Mouse (Mus musculus): Measurements from ENCODE around the gene Cdkal1. TPM values are rescaled to one million over a fixed set of nuclear protein-coding genes. Genes with fewer than 3 reads are reported as not detected.

Cdkal1 gene
- polyA plus RNA-seq, 1 experiment from 2014 or later, result 33.9 TPM

DNA sequence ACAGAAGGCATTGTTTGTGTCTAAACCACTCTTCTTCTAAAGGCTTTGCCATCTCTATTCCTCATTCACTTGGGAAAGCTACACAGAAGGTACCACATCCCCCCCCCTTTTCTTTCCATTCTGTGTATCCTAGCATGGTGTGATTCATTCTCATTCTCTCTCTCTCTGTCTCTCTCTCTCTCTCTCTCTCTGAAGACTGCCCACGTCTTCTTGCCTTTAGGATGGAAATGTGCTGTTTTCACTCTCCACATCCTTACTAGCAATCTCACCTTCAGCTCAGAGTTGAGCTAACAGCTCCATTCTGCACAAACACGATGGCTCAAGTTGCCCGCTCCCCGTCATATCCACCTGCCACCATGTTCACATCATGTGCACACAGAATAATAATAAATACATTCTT, 675.6 kb downstream of the Cdkal1 start:
- no peak overlapping the region for H3K9ac ChIP-seq (ENCODE audit: low read length)
- H3K4me2 ChIP-seq (ENCODE audit: low read length), result no peak overlapping the region
- ATAC-seq (replicated peaks; ENCODE audit: low FRiP score, low TSS enrichment, low read depth) (no peak), DNase-seq (ENCODE audit: low spot score) (no peak)
- no peaks in the 10 kb centered on the region for H3K36me3 ChIP-seq (ENCODE audit: control insufficient read depth, insufficient read depth, low read length)
- 0 out of 2 replicates have a peak, but pooled peaks cover 7% of the 10 kb centered on the region for H3K4me1 ChIP-seq (replicated peaks; ENCODE audit: control insufficient read depth, insufficient read depth, low read length)
- H3K9me3 ChIP-seq (ENCODE audit: control insufficient read depth, low read length), result no peaks in the 10 kb centered on the region
- H3K4me3 ChIP-seq (ENCODE audit: low read depth, low read length), result no peak overlapping the region
- H3K27me3 ChIP-seq (replicated peaks; ENCODE audit: control insufficient read depth, insufficient read depth, low read length), result no peaks in the 10 kb centered on the region
- no peak overlapping the region for H3K27ac ChIP-seq (ENCODE audit: low read depth)
- WGBS, result 90% methylated on average over 4 of the region's 4 CpGs

- 0 out of 2 replicates have a peak, but pooled peaks cover 7% of the 10 kb centered on the region for H3K4me1 ChIP-seq (replicated peaks; ENCODE audit: control insufficient read depth, insufficient read depth, low read length)
- no peak overlapping the region for H3K4me3 ChIP-seq (ENCODE audit: low read depth, low read length)
- H3K27me3 ChIP-seq (replicated peaks; ENCODE audit: control insufficient read depth, insufficient read depth, low read length), result no peaks in the 10 kb centered on the region
- no peaks in the 10 kb centered on the region for H3K9me3 ChIP-seq (ENCODE audit: control insufficient read depth, low read length)
- H3K9ac ChIP-seq (ENCODE audit: low read length), result no peak overlapping the region
- no peak overlapping the region for H3K27ac ChIP-seq (ENCODE audit: low read depth)
- WGBS, result 89% methylated on average over 4 of the region's 4 CpGs
- ATAC-seq (replicated peaks; ENCODE audit: low FRiP score, low TSS enrichment, low read depth) (no peak), DNase-seq (ENCODE audit: low spot score) (no peak)
- H3K4me2 ChIP-seq (ENCODE audit: low read length), result no peak overlapping the region
- no peaks in the 10 kb centered on the region for H3K36me3 ChIP-seq (ENCODE audit: control insufficient read depth, insufficient read depth, low read length)
Measured at GRCm38 (mm10) chr13:29179260-29179659, 676.2 kb downstream of the Cdkal1 start.

- Histone ChIP-seq H3K9me3 (ENCODE audit: control insufficient read depth, low read length) (no peaks in the 10 kb centered on the region), H3K4me1 (replicated peaks; ENCODE audit: control insufficient read depth, insufficient read depth, low read length) (0 out of 2 replicates have a peak, but pooled peaks cover 7% of the 10 kb centered on the region), H3K4me2 (ENCODE audit: low read length) (no peak overlapping the region), H3K4me3 (ENCODE audit: low read depth, low read length) (no peak overlapping the region), H3K9ac (ENCODE audit: low read length) (no peak overlapping the region), H3K36me3 (ENCODE audit: control insufficient read depth, insufficient read depth, low read length) (no peaks in the 10 kb centered on the region), H3K27me3 (replicated peaks; ENCODE audit: control insufficient read depth, insufficient read depth, low read length) (no peaks in the 10 kb centered on the region), H3K27ac (ENCODE audit: low read depth) (no peak overlapping the region)
- DNase-seq (ENCODE audit: low spot score) (no peak), ATAC-seq (replicated peaks; ENCODE audit: low FRiP score, low TSS enrichment, low read depth) (no peak)
- WGBS, result 36% methylated on average over 5 of the region's 5 CpGs
Measured at GRCm38 (mm10) chr13:29177889-29178486, 677.5 kb downstream of the Cdkal1 start.

- Histone ChIP-seq H3K4me2 (ENCODE audit: low read length) (no peak overlapping the region), H3K9ac (ENCODE audit: low read length) (no peak overlapping the region), H3K9me3 (ENCODE audit: control insufficient read depth, low read length) (no peaks in the 10 kb centered on the region), H3K4me3 (ENCODE audit: low read depth, low read length) (no peak overlapping the region), H3K27me3 (replicated peaks; ENCODE audit: control insufficient read depth, insufficient read depth, low read length) (no peaks in the 10 kb centered on the region), H3K27ac (ENCODE audit: low read depth) (no peak overlapping the region), H3K36me3 (ENCODE audit: control insufficient read depth, insufficient read depth, low read length) (no peaks in the 10 kb centered on the region), H3K4me1 (replicated peaks; ENCODE audit: control insufficient read depth, insufficient read depth, low read length) (no peaks in the 10 kb centered on the region)
- DNase-seq (ENCODE audit: low spot score) (no peak), ATAC-seq (replicated peaks; ENCODE audit: low FRiP score, low TSS enrichment, low read depth) (no peak)
- 26% methylated on average over 1 of the region's 1 CpGs for WGBS
Measured at GRCm38 (mm10) chr13:29169356-29169755, 686.1 kb downstream of the Cdkal1 start.

DNA sequence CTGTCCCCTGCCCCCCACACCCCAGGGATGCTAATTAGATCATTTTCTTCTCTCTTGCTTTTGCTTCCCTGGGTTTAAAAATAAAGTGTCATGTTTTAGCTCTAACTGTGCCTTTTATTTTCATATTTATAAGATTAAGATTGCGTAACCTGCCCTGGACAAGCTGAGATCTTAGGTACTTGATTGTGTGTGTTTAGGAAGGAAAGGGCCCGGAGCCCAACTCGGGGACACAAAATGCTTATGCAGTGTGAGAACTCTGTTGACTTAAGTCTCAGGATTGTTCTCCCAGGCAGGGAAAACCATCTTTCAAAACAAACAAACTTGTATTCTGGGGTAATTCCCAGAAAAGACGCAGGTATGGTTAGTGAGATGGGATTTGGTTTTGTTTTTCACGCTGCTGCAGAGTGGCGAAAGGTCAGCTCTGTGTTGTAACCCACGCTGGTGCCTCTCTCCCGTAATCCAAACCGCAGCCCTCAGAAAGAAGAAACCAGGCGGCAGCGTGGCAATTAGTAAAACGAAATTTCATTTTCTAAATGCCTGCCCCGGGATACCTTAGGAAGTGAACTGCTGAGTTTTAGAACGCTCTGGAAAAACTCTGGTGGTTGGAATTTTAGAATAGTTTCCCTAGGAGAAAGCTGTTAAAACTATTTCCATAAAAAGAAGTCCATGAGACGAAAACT, 690.5 kb downstream of the Cdkal1 start:
- Histone ChIP-seq H3K9me3 (ENCODE audit: control insufficient read depth, low read length) (no peaks in the 10 kb centered on the region), H3K27me3 (replicated peaks; ENCODE audit: control insufficient read depth, insufficient read depth, low read length) (no peaks in the 10 kb centered on the region), H3K4me3 (ENCODE audit: low read depth, low read length) (no peak overlapping the region), H3K27ac (ENCODE audit: low read depth) (no peak overlapping the region), H3K4me2 (ENCODE audit: low read length) (no peak overlapping the region), H3K4me1 (replicated peaks; ENCODE audit: control insufficient read depth, insufficient read depth, low read length) (no peaks in the 10 kb centered on the region), H3K9ac (ENCODE audit: low read length) (no peak overlapping the region), H3K36me3 (ENCODE audit: control insufficient read depth, insufficient read depth, low read length) (no peaks in the 10 kb centered on the region)
- DNase-seq (ENCODE audit: low spot score) (no peak), ATAC-seq (replicated peaks; ENCODE audit: low FRiP score, low TSS enrichment, low read depth) (no peak)
- WGBS, result 57% methylated on average over 15 of the region's 15 CpGs

DNA sequence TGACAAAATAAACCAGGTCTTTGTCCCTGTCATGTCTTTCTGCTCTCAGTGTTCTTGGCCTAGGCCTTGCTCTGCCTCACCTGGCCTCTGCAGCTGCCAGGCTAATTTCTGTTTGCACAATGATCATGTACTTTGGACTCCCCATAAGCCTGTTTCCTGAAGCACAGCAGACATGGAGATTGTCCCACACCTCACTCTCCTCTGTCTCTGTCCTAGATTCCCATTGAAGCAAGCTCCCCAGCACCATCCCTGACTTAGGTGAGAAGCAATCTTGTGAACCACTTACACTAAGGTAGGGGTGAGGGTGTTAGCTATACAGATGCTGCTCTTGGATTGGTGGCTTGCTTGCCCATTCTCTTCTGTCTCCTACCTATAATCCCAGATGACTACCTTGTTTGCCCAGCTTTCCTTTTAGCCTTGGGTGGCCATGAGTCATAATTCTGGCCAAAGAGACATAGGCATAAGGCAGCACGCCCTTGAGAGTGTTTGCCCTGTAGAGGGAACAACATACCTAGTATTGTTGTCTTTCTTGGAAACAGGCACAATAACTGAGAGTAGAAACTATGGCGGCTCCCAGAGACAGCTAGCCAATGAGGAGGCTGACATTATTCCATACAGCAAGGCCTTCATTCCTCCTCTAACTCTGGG, 692.5 kb downstream of the Cdkal1 start:
- DNase-seq (ENCODE audit: low spot score), result peak; percentile 52
- no peak overlapping the region for H3K9ac ChIP-seq (ENCODE audit: low read length)
- H3K9me3 ChIP-seq (ENCODE audit: control insufficient read depth, low read length), result no peaks in the 10 kb centered on the region
- H3K36me3 ChIP-seq (ENCODE audit: control insufficient read depth, insufficient read depth, low read length), result no peaks in the 10 kb centered on the region
- WGBS, result 85% methylated on average over 2 of the region's 2 CpGs
- ATAC-seq (replicated peaks; ENCODE audit: low FRiP score, low TSS enrichment, low read depth), result peak; percentile 76
- no peak overlapping the region for H3K27ac ChIP-seq (ENCODE audit: low read depth)
- H3K4me3 ChIP-seq (ENCODE audit: low read depth, low read length), result no peak overlapping the region
- no peaks in the 10 kb centered on the region for H3K4me1 ChIP-seq (replicated peaks; ENCODE audit: control insufficient read depth, insufficient read depth, low read length)
- H3K4me2 ChIP-seq (ENCODE audit: low read length), result no peak overlapping the region
- H3K27me3 ChIP-seq (replicated peaks; ENCODE audit: control insufficient read depth, insufficient read depth, low read length), result no peaks in the 10 kb centered on the region

DNA sequence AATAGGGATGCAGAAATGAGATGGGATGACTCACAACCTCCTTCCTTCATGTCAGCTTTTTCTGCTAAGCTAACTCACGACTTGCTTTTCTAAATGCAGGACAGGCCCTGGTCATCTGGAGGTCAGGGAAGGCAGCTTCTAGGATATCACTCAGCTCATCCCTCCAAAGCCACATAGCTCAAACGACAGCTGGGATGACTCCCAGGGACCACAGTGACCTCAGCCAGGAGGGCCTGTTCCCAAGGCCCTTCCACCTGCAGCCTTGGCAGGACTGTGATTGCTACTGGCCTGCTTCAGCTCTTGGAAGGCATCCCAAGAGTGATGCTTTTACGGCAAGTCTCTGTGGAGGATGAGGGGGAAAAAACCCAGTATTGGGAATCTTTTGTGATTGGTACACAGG, 693.0 kb downstream of the Cdkal1 start:
- no peak overlapping the region for H3K27ac ChIP-seq (ENCODE audit: low read depth)
- H3K4me1 ChIP-seq (replicated peaks; ENCODE audit: control insufficient read depth, insufficient read depth, low read length), result no peaks in the 10 kb centered on the region
- ATAC-seq (replicated peaks; ENCODE audit: low FRiP score, low TSS enrichment, low read depth) (no peak), DNase-seq (ENCODE audit: low spot score) (no peak)
- no peak overlapping the region for H3K9ac ChIP-seq (ENCODE audit: low read length)
- WGBS, result 41% methylated on average over 3 of the region's 3 CpGs
- H3K4me3 ChIP-seq (ENCODE audit: low read depth, low read length), result no peak overlapping the region
- H3K9me3 ChIP-seq (ENCODE audit: control insufficient read depth, low read length), result no peaks in the 10 kb centered on the region
- no peak overlapping the region for H3K4me2 ChIP-seq (ENCODE audit: low read length)
- H3K36me3 ChIP-seq (ENCODE audit: control insufficient read depth, insufficient read depth, low read length), result no peaks in the 10 kb centered on the region
- H3K27me3 ChIP-seq (replicated peaks; ENCODE audit: control insufficient read depth, insufficient read depth, low read length), result no peaks in the 10 kb centered on the region

- no peaks in the 10 kb centered on the region for H3K4me1 ChIP-seq (replicated peaks; ENCODE audit: control insufficient read depth, insufficient read depth, low read length)
- H3K4me3 ChIP-seq (ENCODE audit: low read depth, low read length), result no peak overlapping the region
- no peak overlapping the region for H3K9ac ChIP-seq (ENCODE audit: low read length)
- H3K9me3 ChIP-seq (ENCODE audit: control insufficient read depth, low read length), result no peaks in the 10 kb centered on the region
- H3K27ac ChIP-seq (ENCODE audit: low read depth), result no peak overlapping the region
- H3K36me3 ChIP-seq (ENCODE audit: control insufficient read depth, insufficient read depth, low read length), result no peaks in the 10 kb centered on the region
- 87% methylated on average over 3 of the region's 3 CpGs for WGBS
- no peaks in the 10 kb centered on the region for H3K27me3 ChIP-seq (replicated peaks; ENCODE audit: control insufficient read depth, insufficient read depth, low read length)
- DNase-seq (ENCODE audit: low spot score), result no peak
- no peak overlapping the region for H3K4me2 ChIP-seq (ENCODE audit: low read length)
- ATAC-seq (replicated peaks; ENCODE audit: low FRiP score, low TSS enrichment, low read depth), result no peak
Measured at GRCm38 (mm10) chr13:29161436-29161835, 694.0 kb downstream of the Cdkal1 start.

All from intestine, embryonic 14.5 days (tissue).